In the genomic region with DNA sequence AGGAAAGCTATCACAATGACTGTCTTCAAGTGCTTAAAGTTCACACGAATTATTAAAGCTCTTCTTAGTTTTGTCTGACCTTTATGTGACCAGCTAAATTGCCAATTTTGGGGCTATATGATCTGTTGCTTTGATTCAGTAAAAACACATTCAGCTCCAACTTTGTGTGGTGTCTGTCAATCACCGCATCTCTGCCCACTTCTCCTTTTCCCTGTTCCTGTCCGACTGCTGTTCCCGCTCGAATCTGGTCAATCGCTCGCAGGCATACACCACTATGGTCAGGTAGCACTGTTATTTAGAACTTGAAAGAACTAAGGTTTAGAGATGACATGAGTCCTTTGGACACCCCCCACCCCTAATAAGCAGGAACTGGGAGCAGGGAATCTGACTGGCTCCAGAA, we compare ENCODE assay signal across 23 mouse cellular contexts. TPM values are rescaled to one million over a fixed set of nuclear protein-coding genes. Genes with fewer than 3 reads are reported as not detected.
DNase-seq lines count a peak whose midpoint lies in the region; ATAC-seq lines count a peak whose summit lies in the region.
"Had no signal": no experiment of that assay in that cellular context is flagged by ENCODE, and none has a peak within 500 bp of the region (broad histone marks: within the 10 kb centered on the region; RNA-seq: fewer than 3 reads in every experiment).

No protein-coding gene starts in this region.

- WGBS in kidney, embryonic 16.5 days: 85% methylated on average over 7 of the region's 7 CpGs

- peaks cover 3% of the 10 kb centered on the region; the same call in 1 of the 2 replicates for H3K9me3 ChIP-seq in kidney, embryonic 16.5 days (ENCODE audit: low read length)
- H3K9me3 ChIP-seq: embryonic facial prominence, embryonic 12.5 days; forebrain, embryonic 15.5 days; G1E had no signal

- H3K9ac ChIP-seq in kidney, embryonic 16.5 days (replicated peaks; ENCODE audit: low read length): no peak overlapping the region
- H3K9ac ChIP-seq: embryonic facial prominence, embryonic 12.5 days; forebrain, embryonic 13.5 days; forebrain, embryonic 15.5 days; forebrain, postnatal 0 days had no signal

- peak; percentile 51; the same call in 1 of the 2 replicates for ATAC-seq in common myeloid progenitor, adult 5-6 weeks (replicated peaks; ENCODE audit: low read depth, poor library complexity, severe bottlenecking)
- peak; percentile 56; the same call in 1 of the 2 replicates for ATAC-seq in megakaryocyte, adult 5-6 weeks (ENCODE audit: poor library complexity, severe bottlenecking)
- 0 out of 2 replicates have a peak, but pooled peaks have one; percentile 56 for ATAC-seq in monocyte, adult 5-6 weeks (replicated peaks; ENCODE audit: insufficient number of reproducible peaks, low FRiP score, low TSS enrichment, poor library complexity, severe bottlenecking)
- no peak for ATAC-seq in kidney, embryonic 16.5 days (ENCODE audit: low FRiP score, low TSS enrichment)
- ATAC-seq: CD4-positive, CD25-positive, alpha-beta regulatory T cell, adult 4 months; forebrain, embryonic 13.5 days; forebrain, embryonic 15.5 days; forebrain, postnatal 0 days had no signal

- no peak overlapping the region for H3K4me2 ChIP-seq in kidney, embryonic 16.5 days (replicated peaks; ENCODE audit: low read depth, low read length)
- H3K4me2 ChIP-seq: embryonic facial prominence, embryonic 12.5 days; forebrain, embryonic 13.5 days; forebrain, embryonic 15.5 days had no signal

- DNase-seq in thymus, postnatal 0 days (ENCODE audit: low spot score): no peak
- DNase-seq in layer of hippocampus, adult 9-10 months (ENCODE audit: low spot score): no peak
- DNase-seq: adrenal gland, adult 2 months; adrenal gland, postnatal 10 days; adrenal gland, postnatal 25 days; cerebellum, adult 11 months; cerebellum, adult 18-20 months; cerebellum, adult 8-10 months; cerebellum, adult 9-11 months; cerebellum, postnatal 14 days; cerebellum, postnatal 36 days; forebrain, postnatal 0 days had no signal

- no peaks in the 10 kb centered on the region for H3K27me3 ChIP-seq in kidney, embryonic 16.5 days (ENCODE audit: insufficient read depth, low read length)
- H3K27me3 ChIP-seq: CH12.LX; embryonic facial prominence, embryonic 12.5 days; forebrain, embryonic 13.5 days; forebrain, embryonic 15.5 days had no signal

- no peak overlapping the region for H3K27ac ChIP-seq in kidney, embryonic 16.5 days (ENCODE audit: low read length)
- H3K27ac ChIP-seq: embryonic facial prominence, embryonic 10.5 days; embryonic facial prominence, embryonic 12.5 days; forebrain, embryonic 13.5 days; forebrain, embryonic 15.5 days had no signal

- H3K4me3 ChIP-seq in kidney, embryonic 16.5 days (ENCODE audit: low read length): no peak overlapping the region
- H3K4me3 ChIP-seq: embryonic facial prominence, embryonic 10.5 days; embryonic facial prominence, embryonic 12.5 days; forebrain, embryonic 13.5 days; forebrain, embryonic 15.5 days had no signal

- no peaks in the 10 kb centered on the region for H3K36me3 ChIP-seq in kidney, embryonic 16.5 days (ENCODE audit: insufficient read depth, low read length)
- H3K36me3 ChIP-seq: embryonic facial prominence, embryonic 10.5 days; embryonic facial prominence, embryonic 12.5 days; forebrain, embryonic 15.5 days; G1E had no signal

- peaks cover 6% of the 10 kb centered on the region; the same call in 1 of the 2 replicates for H3K4me1 ChIP-seq in kidney, embryonic 16.5 days (ENCODE audit: insufficient read depth, low read length)
- H3K4me1 ChIP-seq: forebrain, embryonic 15.5 days had no signal

RNA-seq across cellular contexts. Expression of gene Por, which starts 1.8 kb away (rescaled TPM):
- total RNA-seq in common myeloid progenitor, adult 5-6 weeks (2017): 55.7 and 72.0 TPM in 2 replicates
- 29.6 and 31.1 TPM in 2 replicates for total RNA-seq in megakaryocyte, adult 5-6 weeks (2015)
- total RNA-seq in megakaryocyte, adult 5-6 weeks (2017): 45.9 and 49.7 TPM in 2 replicates
- total RNA-seq in monocyte, adult 5-6 weeks (2017): 51.2 to 59.0 TPM (median 57.1 TPM) in 3 replicates
- polyA plus RNA-seq in thymus, postnatal 0 days (2015; fragmentation: Nextera tagmentation; extraction: Ambion mirVana): 44.4 and 45.8 TPM in 2 replicates
- 106 and 107 TPM in 2 replicates for polyA plus RNA-seq in kidney, embryonic 16.5 days (2015; fragmentation: Nextera tagmentation; extraction: Ambion mirVana)

RNA-seq across cellular contexts. Expression of gene Rhbdd2, which starts 35.7 kb away (rescaled TPM):
- 12.4 and 14.0 TPM in 2 replicates for total RNA-seq in common myeloid progenitor, adult 5-6 weeks (2017)
- 3.8 and 8.6 TPM in 2 replicates for total RNA-seq in megakaryocyte, adult 5-6 weeks (2015)
- total RNA-seq in megakaryocyte, adult 5-6 weeks (2017): 1.8 and 3.4 TPM in 2 replicates
- total RNA-seq in monocyte, adult 5-6 weeks (2017): 2.1 to 6.4 TPM (median 3.2 TPM) in 3 replicates
- 25.5 and 27.3 TPM in 2 replicates for polyA plus RNA-seq in thymus, postnatal 0 days (2015; fragmentation: Nextera tagmentation; extraction: Ambion mirVana)
- 51.0 and 56.5 TPM in 2 replicates for polyA plus RNA-seq in kidney, embryonic 16.5 days (2015; fragmentation: Nextera tagmentation; extraction: Ambion mirVana)
